Mouse (Mus musculus) cerebellum, adult 9-10 months (tissue): ENCODE measurements around the gene Hspa1l.
"Not testable (repeated sequence)": the region's sequence is repeated elsewhere in the genome, so short reads cannot be mapped to it uniquely, and the experiment has no call there.

Experiments
- DNase-seq: peaks from one replicate; pipeline ENCODE4 v3.0.0; 2022

The Hspa1l gene

GRCm38 (mm10) chr17:34972069-34972749, at the start of gene Hspa1l, which contains the start of gene Hspa1a:
TSS of gene Hspa1l (plus strand) at chr17:34972703.
TSS of gene Hspa1a (minus strand) at chr17:34972156.
- peak; percentile 87 for DNase-seq

- DNase-seq: no peak
Measured at GRCm38 (mm10) chr17:34922939-34923338, 49.6 kb upstream of the Hspa1l start.

GRCm38 (mm10) chr17:34924258-34924657, 48.2 kb upstream of the Hspa1l start:
- no peak for DNase-seq

- no peak for DNase-seq
Measured at GRCm38 (mm10) chr17:34927306-34928019, 45.0 kb upstream of the Hspa1l start.

- DNase-seq: no peak
Measured at GRCm38 (mm10) chr17:34928841-34929240, 43.7 kb upstream of the Hspa1l start.

GRCm38 (mm10) chr17:34931061-34931734, 41.3 kb upstream of the Hspa1l start, which contains the start of gene Neu1:
TSS of gene Neu1 (plus strand) at chr17:34931253.
- peak; percentile 99 for DNase-seq

- peak; percentile 61 for DNase-seq
Measured at GRCm38 (mm10) chr17:34931735-34932098, 40.8 kb upstream of the Hspa1l start.

- DNase-seq: no peak
Measured at GRCm38 (mm10) chr17:34932287-34932686, 40.2 kb upstream of the Hspa1l start.

- no peak for DNase-seq
Measured at GRCm38 (mm10) chr17:34934031-34934430, 38.5 kb upstream of the Hspa1l start.

- DNase-seq: no peak
Measured at GRCm38 (mm10) chr17:34934830-34935229, 37.7 kb upstream of the Hspa1l start.

- no peak for DNase-seq
Measured at GRCm38 (mm10) chr17:34937960-34938505, 34.5 kb upstream of the Hspa1l start.

- DNase-seq: no peak
Measured at GRCm38 (mm10) chr17:34941344-34942041, 31.0 kb upstream of the Hspa1l start.

- DNase-seq: no peak
Measured at GRCm38 (mm10) chr17:34943128-34943815, 29.2 kb upstream of the Hspa1l start.

GRCm38 (mm10) chr17:34944362-34944761, 28.1 kb upstream of the Hspa1l start:
- DNase-seq: no peak

GRCm38 (mm10) chr17:34946486-34947140, 25.9 kb upstream of the Hspa1l start:
- no peak for DNase-seq

GRCm38 (mm10) chr17:34947606-34948005, 24.9 kb upstream of the Hspa1l start:
- DNase-seq: no peak

GRCm38 (mm10) chr17:34948721-34949552, 23.6 kb upstream of the Hspa1l start:
- not testable (repeated sequence) for DNase-seq

- no peak for DNase-seq
Measured at GRCm38 (mm10) chr17:34949553-34949969, 22.9 kb upstream of the Hspa1l start.

- DNase-seq: no peak
Measured at GRCm38 (mm10) chr17:34950514-34951455, 21.7 kb upstream of the Hspa1l start.
